Mouse (Mus musculus): ENCODE results near the gene Kcnn4. TPM values are rescaled to one million over a fixed set of nuclear protein-coding genes. Genes with fewer than 3 reads are reported as not detected.

Kcnn4 gene
- polyA plus RNA-seq (2015; fragmentation: Nextera tagmentation; extraction: Ambion mirVana), result 41.0 and 41.9 TPM in 2 replicates

GRCm38 (mm10) chr7:24369731-24370541 is at the start of gene Kcnn4:
TSS of gene Kcnn4 (plus strand) at chr7:24370263.
- Histone ChIP-seq H3K27me3 (ENCODE audit: insufficient read depth, low read length) (no peaks in the 10 kb centered on the region), H3K4me2 (ENCODE audit: low read depth, low read length) (peak within 1 kb of the TSS; percentile 68), H3K27ac (ENCODE audit: low read depth) (peak within 1 kb of the TSS; percentile 96), H3K4me3 (ENCODE audit: low read depth, low read length) (peak within 1 kb of the TSS; percentile 69), H3K9me3 (ENCODE audit: low read length) (no peaks in the 10 kb centered on the region), H3K4me1 (ENCODE audit: insufficient read depth) (peaks cover 49% of the 10 kb centered on the region), H3K9ac (replicated peaks) (peak within 1 kb of the TSS; percentile 96), H3K36me3 (replicated peaks; ENCODE audit: insufficient read depth, low read length) (0 out of 2 replicates have a peak, but pooled peaks cover 3% of the 10 kb centered on the region)
- TF ChIP-seq EP300 (IDR thresholded peaks at IDR 0.05; ENCODE audit: low read depth) (peak; percentile 33; the same call in 1 of the 2 replicates), CTCF (IDR thresholded peaks at IDR 0.05; ENCODE audit: low read depth) (no peak)
- ATAC-seq (peak; percentile 46), DNase-seq (peak; percentile 62)
- WGBS (ENCODE audit: insufficient replicate concordance), result 18% methylated on average over 23 of the region's 23 CpGs

- Histone ChIP-seq H3K27ac (ENCODE audit: low read depth) (no peak overlapping the region), H3K4me1 (ENCODE audit: insufficient read depth) (peaks cover 2% of the 10 kb centered on the region; the same call in 1 of the 2 replicates), H3K36me3 (replicated peaks; ENCODE audit: insufficient read depth, low read length) (no peaks in the 10 kb centered on the region), H3K9me3 (ENCODE audit: low read length) (peaks cover 7% of the 10 kb centered on the region; the same call in 1 of the 2 replicates), H3K4me3 (ENCODE audit: low read depth, low read length) (no peak overlapping the region), H3K4me2 (ENCODE audit: low read depth, low read length) (no peak overlapping the region), H3K9ac (replicated peaks) (no peak overlapping the region), H3K27me3 (ENCODE audit: insufficient read depth, low read length) (0 out of 2 replicates have a peak, but pooled peaks cover 4% of the 10 kb centered on the region)
- WGBS (ENCODE audit: insufficient replicate concordance), result 62% methylated on average over 4 of the region's 4 CpGs
- DNase-seq (no peak), ATAC-seq (no peak)
- TF ChIP-seq CTCF (IDR thresholded peaks at IDR 0.05; ENCODE audit: low read depth) (no peak), EP300 (IDR thresholded peaks at IDR 0.05; ENCODE audit: low read depth) (no peak)
Measured at GRCm38 (mm10) chr7:24322593-24322992, 47.5 kb upstream of the Kcnn4 start.

DNA sequence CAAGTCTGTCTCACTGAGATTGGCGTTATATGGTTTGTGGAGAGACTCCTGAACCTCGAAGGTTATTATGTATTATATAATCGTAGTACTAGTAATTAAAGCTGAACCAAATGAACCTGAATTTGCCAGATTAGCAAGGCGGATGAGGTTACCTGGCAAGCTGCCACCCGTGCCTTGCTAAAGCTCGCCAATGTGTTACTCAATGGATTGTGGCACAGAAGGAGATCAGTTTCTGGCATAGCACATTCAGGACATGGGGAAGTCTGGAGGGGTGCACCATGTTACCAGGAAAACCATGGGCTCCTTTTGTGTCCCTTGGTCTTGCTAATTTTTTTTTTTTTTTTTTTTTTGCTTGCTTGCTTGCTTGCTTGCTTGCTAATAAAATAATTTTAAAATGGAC is 44.9 kb upstream of the Kcnn4 start:
- Histone ChIP-seq H3K4me2 (ENCODE audit: low read depth, low read length) (no peak overlapping the region), H3K9me3 (ENCODE audit: low read length) (peaks cover 7% of the 10 kb centered on the region; the same call in 1 of the 2 replicates), H3K4me1 (ENCODE audit: insufficient read depth) (peaks cover 2% of the 10 kb centered on the region; the same call in 1 of the 2 replicates), H3K9ac (replicated peaks) (no peak overlapping the region), H3K36me3 (replicated peaks; ENCODE audit: insufficient read depth, low read length) (no peaks in the 10 kb centered on the region), H3K27ac (ENCODE audit: low read depth) (no peak overlapping the region), H3K27me3 (ENCODE audit: insufficient read depth, low read length) (0 out of 2 replicates have a peak, but pooled peaks cover 4% of the 10 kb centered on the region), H3K4me3 (ENCODE audit: low read depth, low read length) (no peak overlapping the region)
- 80% methylated on average over 6 of the region's 6 CpGs for WGBS (ENCODE audit: insufficient replicate concordance)
- DNase-seq (no peak), ATAC-seq (no peak)
- TF ChIP-seq EP300 (IDR thresholded peaks at IDR 0.05; ENCODE audit: low read depth) (no peak), CTCF (IDR thresholded peaks at IDR 0.05; ENCODE audit: low read depth) (no peak)

- no peak for ATAC-seq
- Histone ChIP-seq H3K4me2 (ENCODE audit: low read depth, low read length) (peak overlapping the region; percentile 35; the same call in 1 of the 2 replicates), H3K4me1 (ENCODE audit: insufficient read depth) (peaks cover 2% of the 10 kb centered on the region; the same call in 1 of the 2 replicates), H3K27me3 (ENCODE audit: insufficient read depth, low read length) (0 out of 2 replicates have a peak, but pooled peaks cover 4% of the 10 kb centered on the region), H3K9me3 (ENCODE audit: low read length) (peaks cover 7% of the 10 kb centered on the region; the same call in 1 of the 2 replicates), H3K4me3 (ENCODE audit: low read depth, low read length) (no peak overlapping the region), H3K36me3 (replicated peaks; ENCODE audit: insufficient read depth, low read length) (no peaks in the 10 kb centered on the region), H3K27ac (ENCODE audit: low read depth) (no peak overlapping the region), H3K9ac (replicated peaks) (no peak overlapping the region)
- no peak for DNase-seq
- TF ChIP-seq EP300 (IDR thresholded peaks at IDR 0.05; ENCODE audit: low read depth) (no peak), CTCF (IDR thresholded peaks at IDR 0.05; ENCODE audit: low read depth) (no peak)
- 12% methylated on average over 12 of the region's 13 CpGs for WGBS (ENCODE audit: insufficient replicate concordance)
Measured at GRCm38 (mm10) chr7:24325675-24326128, 44.4 kb upstream of the Kcnn4 start.

- ATAC-seq, result no peak
Measured at GRCm38 (mm10) chr7:24326273-24327135, 43.6 kb upstream of the Kcnn4 start.

More at GRCm38 (mm10) chr7:24326273-24327135, 43.6 kb upstream of the Kcnn4 start:
- peaks cover 2% of the 10 kb centered on the region; the same call in 1 of the 2 replicates for H3K4me1 ChIP-seq (ENCODE audit: insufficient read depth)
- H3K27ac ChIP-seq (ENCODE audit: low read depth), result no peak overlapping the region
- no peak overlapping the region for H3K9ac ChIP-seq (replicated peaks)
- H3K9me3 ChIP-seq (ENCODE audit: low read length), result peaks cover 7% of the 10 kb centered on the region; the same call in 1 of the 2 replicates
- peak overlapping the region; percentile 35; the same call in 1 of the 2 replicates for H3K4me2 ChIP-seq (ENCODE audit: low read depth, low read length)
- 0 out of 2 replicates have a peak, but pooled peaks cover 4% of the 10 kb centered on the region for H3K27me3 ChIP-seq (ENCODE audit: insufficient read depth, low read length)
- no peak overlapping the region for H3K4me3 ChIP-seq (ENCODE audit: low read depth, low read length)
- WGBS (ENCODE audit: insufficient replicate concordance), result 50% methylated on average over 20 of the region's 20 CpGs
- TF ChIP-seq EP300 (IDR thresholded peaks at IDR 0.05; ENCODE audit: low read depth) (no peak), CTCF (IDR thresholded peaks at IDR 0.05; ENCODE audit: low read depth) (no peak)
- no peak for DNase-seq
- H3K36me3 ChIP-seq (replicated peaks; ENCODE audit: insufficient read depth, low read length), result no peaks in the 10 kb centered on the region
